Mouse (Mus musculus): ENCODE measurements around the gene Ppp1r13b. TPM values are rescaled to one million over a fixed set of nuclear protein-coding genes. Genes with fewer than 3 reads are reported as not detected.

Gene Ppp1r13b
- polyA plus RNA-seq, 1 experiment from 2014 or later = 5.6 TPM

DNA sequence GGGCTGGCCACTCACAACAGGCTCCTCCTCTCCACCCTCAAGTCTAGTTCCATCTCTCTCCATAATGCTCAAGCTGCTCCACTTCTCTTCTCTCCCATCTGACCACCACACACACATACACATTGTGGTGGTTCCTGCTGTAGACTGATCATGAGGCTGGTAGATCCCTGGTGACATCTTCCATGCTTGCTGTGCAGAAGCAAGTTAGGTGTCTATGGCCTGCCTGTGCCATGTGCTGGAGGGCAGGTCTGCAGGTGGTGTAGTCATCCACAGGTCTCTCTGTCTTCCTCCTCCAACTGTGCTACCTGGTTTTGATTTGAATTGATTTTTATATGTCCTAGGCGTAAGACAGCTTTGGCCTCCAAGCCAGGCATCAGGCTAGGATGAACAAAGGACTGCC, 14.9 kb downstream of the Ppp1r13b start:
- 86% methylated on average over 1 of the region's 1 CpGs for WGBS
- no peak overlapping the region for H3K9ac ChIP-seq (ENCODE audit: low read depth, low read length)

DNA sequence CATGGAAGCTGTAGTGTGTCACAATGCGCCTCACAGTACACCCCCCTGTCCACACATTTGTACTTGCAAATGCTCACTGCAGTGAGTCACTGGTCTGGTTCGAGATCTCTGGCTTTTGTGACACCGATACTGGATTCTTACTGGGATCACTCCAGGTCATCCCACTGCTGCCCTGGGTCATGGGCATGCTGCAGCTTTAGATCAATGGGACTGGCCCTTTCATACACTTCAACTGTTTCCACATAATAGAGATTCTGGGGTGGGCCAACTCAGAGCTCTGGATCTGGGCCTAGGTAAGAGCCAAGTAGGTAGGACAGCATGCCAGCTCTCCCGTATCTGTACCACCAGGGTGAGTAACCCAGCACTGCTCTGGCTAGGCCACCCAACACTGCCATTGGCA, 16.1 kb downstream of the Ppp1r13b start:
- no peak overlapping the region for H3K27ac ChIP-seq (ENCODE audit: low read length)
- 94% methylated on average over 4 of the region's 4 CpGs for WGBS
- ATAC-seq = no peak
- H3K9ac ChIP-seq (ENCODE audit: low read depth, low read length) = no peak overlapping the region
- peaks cover 17% of the 10 kb centered on the region for H3K4me1 ChIP-seq (ENCODE audit: control insufficient read depth, insufficient read depth, low read length)
- no peak overlapping the region for H3K4me3 ChIP-seq (ENCODE audit: low read length)
- no peak overlapping the region for H3K4me2 ChIP-seq (ENCODE audit: low read depth, low read length)
- no peaks in the 10 kb centered on the region for H3K9me3 ChIP-seq (ENCODE audit: control insufficient read depth, low read length)
- H3K36me3 ChIP-seq (ENCODE audit: control insufficient read depth, insufficient read depth, low read length) = no peaks in the 10 kb centered on the region
- H3K27me3 ChIP-seq (replicated peaks; ENCODE audit: control insufficient read depth, insufficient read depth, low read length) = no peaks in the 10 kb centered on the region

More for the DNA sequence above, 14.9 kb downstream of the Ppp1r13b start:
- ATAC-seq = no peak
- Histone ChIP-seq H3K4me1 (ENCODE audit: control insufficient read depth, insufficient read depth, low read length) (peaks cover 27% of the 10 kb centered on the region), H3K4me3 (ENCODE audit: low read length) (no peak overlapping the region), H3K9me3 (ENCODE audit: control insufficient read depth, low read length) (no peaks in the 10 kb centered on the region), H3K27me3 (replicated peaks; ENCODE audit: control insufficient read depth, insufficient read depth, low read length) (no peaks in the 10 kb centered on the region), H3K4me2 (ENCODE audit: low read depth, low read length) (no peak overlapping the region), H3K27ac (ENCODE audit: low read length) (no peak overlapping the region), H3K36me3 (ENCODE audit: control insufficient read depth, insufficient read depth, low read length) (no peaks in the 10 kb centered on the region)

- H3K36me3 ChIP-seq (ENCODE audit: control insufficient read depth, insufficient read depth, low read length) = no peaks in the 10 kb centered on the region
- no peak overlapping the region for H3K4me2 ChIP-seq (ENCODE audit: low read depth, low read length)
- no peak overlapping the region for H3K4me3 ChIP-seq (ENCODE audit: low read length)
- peaks cover 9% of the 10 kb centered on the region for H3K4me1 ChIP-seq (ENCODE audit: control insufficient read depth, insufficient read depth, low read length)
- 88% methylated on average over 3 of the region's 3 CpGs for WGBS
- H3K9ac ChIP-seq (ENCODE audit: low read depth, low read length) = no peak overlapping the region
- ATAC-seq = no peak
- no peaks in the 10 kb centered on the region for H3K27me3 ChIP-seq (replicated peaks; ENCODE audit: control insufficient read depth, insufficient read depth, low read length)
- no peaks in the 10 kb centered on the region for H3K9me3 ChIP-seq (ENCODE audit: control insufficient read depth, low read length)
- no peak overlapping the region for H3K27ac ChIP-seq (ENCODE audit: low read length)
Measured at GRCm38 (mm10) chr12:111889251-111889650, 18.7 kb downstream of the Ppp1r13b start.

GRCm38 (mm10) chr12:111888303-111888864, 19.5 kb downstream of the Ppp1r13b start:
- Histone ChIP-seq H3K27ac (ENCODE audit: low read length) (no peak overlapping the region), H3K4me3 (ENCODE audit: low read length) (no peak overlapping the region), H3K27me3 (replicated peaks; ENCODE audit: control insufficient read depth, insufficient read depth, low read length) (no peaks in the 10 kb centered on the region), H3K4me1 (ENCODE audit: control insufficient read depth, insufficient read depth, low read length) (peaks cover 9% of the 10 kb centered on the region), H3K36me3 (ENCODE audit: control insufficient read depth, insufficient read depth, low read length) (no peaks in the 10 kb centered on the region), H3K9ac (ENCODE audit: low read depth, low read length) (no peak overlapping the region), H3K4me2 (ENCODE audit: low read depth, low read length) (no peak overlapping the region), H3K9me3 (ENCODE audit: control insufficient read depth, low read length) (no peaks in the 10 kb centered on the region)
- WGBS = 89% methylated on average over 4 of the region's 4 CpGs
- ATAC-seq = no peak

DNA sequence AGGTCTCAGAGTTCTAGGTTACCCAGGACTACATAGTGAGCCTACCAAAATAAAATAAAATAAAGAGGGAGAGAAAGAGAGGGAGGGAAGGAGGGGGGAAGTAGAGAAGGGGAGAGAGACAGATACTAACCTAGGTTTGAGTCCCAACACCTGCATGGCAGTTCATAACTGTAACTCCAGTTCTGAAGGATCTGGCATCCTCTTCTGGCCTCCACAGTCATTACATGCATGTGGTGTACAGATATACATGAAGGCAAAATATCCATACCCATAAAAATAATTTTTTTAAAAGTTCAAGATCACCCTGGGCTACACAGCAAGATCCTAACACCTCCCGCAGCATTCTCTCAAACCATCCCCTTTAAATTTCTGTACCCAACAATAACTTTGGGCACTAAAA, 20.9 kb downstream of the Ppp1r13b start:
- no peak for ATAC-seq
- Histone ChIP-seq H3K4me2 (ENCODE audit: low read depth, low read length) (no peak overlapping the region), H3K9me3 (ENCODE audit: control insufficient read depth, low read length) (no peaks in the 10 kb centered on the region), H3K9ac (ENCODE audit: low read depth, low read length) (no peak overlapping the region), H3K27me3 (replicated peaks; ENCODE audit: control insufficient read depth, insufficient read depth, low read length) (no peaks in the 10 kb centered on the region), H3K36me3 (ENCODE audit: control insufficient read depth, insufficient read depth, low read length) (no peaks in the 10 kb centered on the region), H3K4me3 (ENCODE audit: low read length) (no peak overlapping the region), H3K4me1 (ENCODE audit: control insufficient read depth, insufficient read depth, low read length) (peaks cover 12% of the 10 kb centered on the region), H3K27ac (ENCODE audit: low read length) (no peak overlapping the region)
- 100% methylated on average over 1 of the region's 1 CpGs for WGBS

DNA sequence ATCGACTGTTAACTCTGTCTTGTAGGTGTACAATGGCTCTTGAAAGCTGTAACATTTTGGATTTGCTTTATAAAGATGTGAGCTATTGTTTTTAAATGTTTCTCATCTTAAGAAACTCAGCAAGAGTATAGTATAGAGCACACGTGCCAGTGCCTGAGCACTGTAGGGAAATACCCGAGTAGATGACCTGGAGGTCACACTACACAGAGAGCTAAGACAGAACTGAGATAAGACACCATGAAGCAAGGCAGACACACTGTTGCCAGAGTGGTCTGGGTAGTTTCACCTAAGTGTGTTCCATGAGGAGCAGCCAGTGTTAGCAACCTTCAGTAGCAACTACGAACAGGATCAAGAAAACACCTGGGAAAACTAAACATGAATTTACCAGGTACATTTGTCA, 25.1 kb downstream of the Ppp1r13b start:
- Histone ChIP-seq H3K4me1 (ENCODE audit: control insufficient read depth, insufficient read depth, low read length) (peaks cover 3% of the 10 kb centered on the region), H3K27me3 (replicated peaks; ENCODE audit: control insufficient read depth, insufficient read depth, low read length) (no peaks in the 10 kb centered on the region), H3K4me2 (ENCODE audit: low read depth, low read length) (no peak overlapping the region), H3K36me3 (ENCODE audit: control insufficient read depth, insufficient read depth, low read length) (no peaks in the 10 kb centered on the region), H3K9ac (ENCODE audit: low read depth, low read length) (no peak overlapping the region), H3K4me3 (ENCODE audit: low read length) (no peak overlapping the region), H3K27ac (ENCODE audit: low read length) (no peak overlapping the region), H3K9me3 (ENCODE audit: control insufficient read depth, low read length) (no peaks in the 10 kb centered on the region)
- peak; percentile 73 for ATAC-seq
- 25% methylated on average over 4 of the region's 4 CpGs for WGBS

- Histone ChIP-seq H3K4me3 (ENCODE audit: low read length) (no peak overlapping the region), H3K27ac (ENCODE audit: low read length) (no peak overlapping the region), H3K4me1 (ENCODE audit: control insufficient read depth, insufficient read depth, low read length) (peaks cover 3% of the 10 kb centered on the region), H3K9ac (ENCODE audit: low read depth, low read length) (no peak overlapping the region), H3K9me3 (ENCODE audit: control insufficient read depth, low read length) (no peaks in the 10 kb centered on the region), H3K4me2 (ENCODE audit: low read depth, low read length) (no peak overlapping the region), H3K36me3 (ENCODE audit: control insufficient read depth, insufficient read depth, low read length) (no peaks in the 10 kb centered on the region), H3K27me3 (replicated peaks; ENCODE audit: control insufficient read depth, insufficient read depth, low read length) (no peaks in the 10 kb centered on the region)
- no peak for ATAC-seq
- 70% methylated on average over 3 of the region's 3 CpGs for WGBS
Measured at GRCm38 (mm10) chr12:111882022-111882421, 25.9 kb downstream of the Ppp1r13b start.

GRCm38 (mm10) chr12:111878213-111878612, 29.7 kb downstream of the Ppp1r13b start:
- H3K9me3 ChIP-seq (ENCODE audit: control insufficient read depth, low read length) = no peaks in the 10 kb centered on the region
- H3K36me3 ChIP-seq (ENCODE audit: control insufficient read depth, insufficient read depth, low read length) = no peaks in the 10 kb centered on the region
- H3K4me3 ChIP-seq (ENCODE audit: low read length) = no peak overlapping the region
- H3K27me3 ChIP-seq (replicated peaks; ENCODE audit: control insufficient read depth, insufficient read depth, low read length) = no peaks in the 10 kb centered on the region
- peaks cover 3% of the 10 kb centered on the region; the same call in 1 of the 2 replicates for H3K4me1 ChIP-seq (ENCODE audit: control insufficient read depth, insufficient read depth, low read length)
- peak; percentile 70 for ATAC-seq
- H3K27ac ChIP-seq (ENCODE audit: low read length) = no peak overlapping the region
- WGBS = 18% methylated on average over 3 of the region's 3 CpGs
- no peak overlapping the region for H3K9ac ChIP-seq (ENCODE audit: low read depth, low read length)
- H3K4me2 ChIP-seq (ENCODE audit: low read depth, low read length) = no peak overlapping the region

DNA sequence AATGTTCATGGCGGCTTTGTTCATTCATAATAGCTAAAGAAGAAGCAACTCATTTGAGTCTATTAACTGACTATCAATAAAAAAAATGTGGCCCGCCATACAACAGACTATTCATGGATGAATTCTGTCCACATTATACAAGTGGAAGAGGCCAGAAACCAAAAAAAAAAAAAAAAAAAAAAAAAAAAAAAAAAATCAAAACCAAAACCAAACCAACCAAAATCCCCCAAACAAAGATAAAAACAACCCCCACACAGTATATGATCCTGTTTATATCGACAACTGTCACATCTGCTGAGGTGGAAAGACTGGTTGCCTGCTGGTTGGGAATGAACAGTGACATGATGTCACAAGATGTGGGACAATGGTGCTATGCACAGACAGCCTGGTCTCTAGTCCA, 32.4 kb downstream of the Ppp1r13b start:
- Histone ChIP-seq H3K4me1 (ENCODE audit: control insufficient read depth, insufficient read depth, low read length) (no peaks in the 10 kb centered on the region), H3K36me3 (ENCODE audit: control insufficient read depth, insufficient read depth, low read length) (no peaks in the 10 kb centered on the region)
- 96% methylated on average over 3 of the region's 3 CpGs for WGBS

GRCm38 (mm10) chr12:111874601-111875140, 33.2 kb downstream of the Ppp1r13b start:
- Histone ChIP-seq H3K27ac (ENCODE audit: low read length) (no peak overlapping the region), H3K36me3 (ENCODE audit: control insufficient read depth, insufficient read depth, low read length) (no peaks in the 10 kb centered on the region), H3K4me1 (ENCODE audit: control insufficient read depth, insufficient read depth, low read length) (no peaks in the 10 kb centered on the region), H3K4me3 (ENCODE audit: low read length) (no peak overlapping the region), H3K9ac (ENCODE audit: low read depth, low read length) (no peak overlapping the region), H3K27me3 (replicated peaks; ENCODE audit: control insufficient read depth, insufficient read depth, low read length) (no peaks in the 10 kb centered on the region), H3K9me3 (ENCODE audit: control insufficient read depth, low read length) (no peaks in the 10 kb centered on the region), H3K4me2 (ENCODE audit: low read depth, low read length) (no peak overlapping the region)
- no peak for ATAC-seq
- 68% methylated on average over 1 of the region's 1 CpGs for WGBS

More for the DNA sequence above, 32.4 kb downstream of the Ppp1r13b start:
- no peak overlapping the region for H3K27ac ChIP-seq (ENCODE audit: low read length)
- H3K9me3 ChIP-seq (ENCODE audit: control insufficient read depth, low read length) = no peaks in the 10 kb centered on the region
- no peak overlapping the region for H3K4me2 ChIP-seq (ENCODE audit: low read depth, low read length)
- no peak overlapping the region for H3K4me3 ChIP-seq (ENCODE audit: low read length)
- H3K27me3 ChIP-seq (replicated peaks; ENCODE audit: control insufficient read depth, insufficient read depth, low read length) = no peaks in the 10 kb centered on the region
- ATAC-seq = no peak
- H3K9ac ChIP-seq (ENCODE audit: low read depth, low read length) = no peak overlapping the region

Measured in intestine, embryonic 16.5 days (tissue).